Mouse (Mus musculus) CH12.LX (cell line): ENCODE measurements around the gene Tcam1. TPM values are rescaled to one million over a fixed set of nuclear protein-coding genes. Genes with fewer than 3 reads are reported as not detected.

Experiments
- DNase-seq: peaks from one replicate; pipeline ENCODE4 v3.0.0-alpha.2; 2013; ENCODE audit errors: extremely low read depth
- H3K27ac ChIP-seq: 2 replicates; pipeline ENCODE4 v1.5.1; 2012; ENCODE audit warnings: low read depth, mild to moderate bottlenecking, control low read depth, moderate library complexity; ENCODE audit not compliant: insufficient read depth
- H3K27me3 ChIP-seq: replicated peaks from 2 replicates; pipeline ENCODE3; 2012; ENCODE audit warnings: inconsistent platforms
- H3K36me3 ChIP-seq, 2 experiments: replicated peaks in 1 of 2; 2 replicates each; pipeline versions ENCODE3 to v1.6.1; 2012; ENCODE audit warnings: inconsistent platforms in 1 of 2, low read length in 1 of 2, mild to moderate bottlenecking in 1 of 2, mixed read lengths in 1 of 2, moderate library complexity in 1 of 2; ENCODE audit not compliant: control insufficient read depth in 1 of 2, insufficient read depth in 1 of 2
- H3K4me1 ChIP-seq, 2 experiments: 2 replicates each; pipeline ENCODE4 v1.6.1; 2012; ENCODE audit warnings: inconsistent platforms in 1 of 2, moderate library complexity in 1 of 2; ENCODE audit not compliant: insufficient read depth in 2 of 2, control insufficient read depth in 1 of 2
- H3K4me2 ChIP-seq: 2 replicates; pipeline ENCODE4 v1.6.1; 2012; ENCODE audit warnings: low read depth, mild to moderate bottlenecking, control low read depth; ENCODE audit not compliant: poor library complexity, insufficient read depth, severe bottlenecking
- H3K4me3 ChIP-seq, 3 experiments: fragments of 150-350 bp in 1 of 3; sonication (generic) in 1 of 3; replicated peaks in 1 of 3; 2 replicates each; pipeline versions ENCODE3 to v1.5.1; 2011 to 2012; ENCODE audit warnings: low read depth in 2 of 3, low read length in 2 of 3, mild to moderate bottlenecking in 2 of 3, moderate library complexity in 2 of 3, control low read depth in 1 of 3, improper control_type of control experiment in 1 of 3, inconsistent platforms in 1 of 3, mixed read lengths in 1 of 3; ENCODE audit not compliant: poor library complexity in 1 of 3
- H3K79me2 ChIP-seq: replicated peaks from 2 replicates; pipeline ENCODE4 v1.6.1; 2012; ENCODE audit warnings: mild to moderate bottlenecking, moderate library complexity; ENCODE audit not compliant: control insufficient read depth, poor library complexity, insufficient read depth, severe bottlenecking; ENCODE audit errors: extremely low read depth
- H3K9ac ChIP-seq: 2 replicates; pipeline ENCODE4 v1.6.1; 2012; ENCODE audit warnings: low read depth, mild to moderate bottlenecking, control low read depth, moderate library complexity; ENCODE audit not compliant: insufficient read depth
- H3K9me3 ChIP-seq: replicated peaks from 2 replicates; pipeline ENCODE3; 2012; ENCODE audit warnings: low read length, inconsistent platforms, mixed read lengths
- CHD2 ChIP-seq: IDR thresholded peaks from 2 replicates; pipeline ENCODE4 v1.6.1; 2011; ENCODE audit warnings: low read length, improper control_type of control experiment
- CTCF ChIP-seq, 2 experiments: IDR thresholded peaks in 1 of 2; conservative IDR thresholded peaks in 1 of 2; 2 replicates each; pipeline ENCODE4 v1.5.1; 2011 to 2012; ENCODE audit warnings: low read depth in 2 of 2, low read length in 2 of 2, improper control_type of control experiment in 1 of 2, inconsistent platforms in 1 of 2, mild to moderate bottlenecking in 1 of 2, moderate library complexity in 1 of 2
- E2F4 ChIP-seq: IDR thresholded peaks from 2 replicates; pipeline ENCODE4 v1.6.1; 2011; ENCODE audit warnings: low read depth, low read length, improper control_type of control experiment; ENCODE audit not compliant: insufficient replicate concordance
- ETS1 ChIP-seq: conservative IDR thresholded peaks from 2 replicates; pipeline ENCODE4 v1.6.1; 2012; ENCODE audit warnings: low read depth, mild to moderate bottlenecking, inconsistent platforms, low read length, improper control_type of control experiment, moderate library complexity
- GABPA ChIP-seq: IDR thresholded peaks from 2 replicates; pipeline ENCODE4 v1.6.1; 2012; ENCODE audit warnings: low read depth, low read length, improper control_type of control experiment, inconsistent platforms; ENCODE audit not compliant: insufficient replicate concordance
- IRF4 ChIP-seq: IDR thresholded peaks from 2 replicates; pipeline ENCODE4 v1.6.1; 2014; ENCODE audit warnings: low read depth, mild to moderate bottlenecking, inconsistent platforms, low read length, improper control_type of control experiment
- JUND ChIP-seq: conservative IDR thresholded peaks from 2 replicates; pipeline ENCODE4 v1.6.1; 2011; ENCODE audit warnings: low read depth, low read length, improper control_type of control experiment
- KAT2A ChIP-seq: IDR thresholded peaks from 2 replicates; pipeline ENCODE4 v1.6.1; 2012; ENCODE audit warnings: low read length, improper control_type of control experiment, inconsistent platforms; ENCODE audit not compliant: insufficient replicate concordance
- MEF2A ChIP-seq: IDR thresholded peaks from 2 replicates; pipeline ENCODE4 v1.6.1; 2014; ENCODE audit warnings: low read depth, mild to moderate bottlenecking, inconsistent platforms, low read length, improper control_type of control experiment, borderline replicate concordance
- MXI1 ChIP-seq: IDR thresholded peaks from 2 replicates; pipeline ENCODE4 v1.6.1; 2011; ENCODE audit warnings: mild to moderate bottlenecking, low read depth, low read length, improper control_type of control experiment
- NELFE ChIP-seq: IDR thresholded peaks from 2 replicates; pipeline ENCODE4 v1.6.1; 2011; ENCODE audit warnings: low read depth, low read length, improper control_type of control experiment
- NRF1 ChIP-seq: IDR thresholded peaks from 2 replicates; pipeline ENCODE4 v1.6.1; 2014; ENCODE audit warnings: low read depth, mild to moderate bottlenecking, inconsistent platforms, low read length, improper control_type of control experiment, moderate library complexity
- PAX5 ChIP-seq: IDR thresholded peaks from 2 replicates; pipeline ENCODE4 v1.6.1; 2012; ENCODE audit warnings: low read length, inconsistent platforms, mixed read lengths
- POLR2A ChIP-seq: IDR thresholded peaks from 2 replicates; pipeline ENCODE4 v1.6.1; 2011; ENCODE audit warnings: low read depth, mild to moderate bottlenecking, improper control_type of control experiment, low read length
- SIN3A ChIP-seq: IDR thresholded peaks from 2 replicates; pipeline ENCODE4 v1.6.1; 2012; ENCODE audit warnings: low read length, improper control_type of control experiment, inconsistent platforms
- SMC3 ChIP-seq: IDR thresholded peaks from 2 replicates; pipeline ENCODE4 v1.6.1; 2011; ENCODE audit warnings: low read depth, low read length, improper control_type of control experiment
- TCF12 ChIP-seq: IDR thresholded peaks from 2 replicates; pipeline ENCODE4 v1.6.1; 2014; ENCODE audit warnings: low read depth, mild to moderate bottlenecking, inconsistent platforms, low read length, improper control_type of control experiment
- UBTF ChIP-seq: IDR thresholded peaks from 2 replicates; pipeline ENCODE4 v1.6.1; 2012; ENCODE audit warnings: low read depth, mild to moderate bottlenecking, inconsistent platforms, low read length, improper control_type of control experiment, moderate library complexity
- USF1 ChIP-seq: IDR thresholded peaks from 2 replicates; pipeline ENCODE4 v1.6.1; 2014; ENCODE audit warnings: low read depth, mild to moderate bottlenecking, inconsistent platforms, low read length, improper control_type of control experiment
- USF2 ChIP-seq: conservative IDR thresholded peaks from 2 replicates; pipeline ENCODE4 v1.6.1; 2011; ENCODE audit warnings: low read depth, low read length, improper control_type of control experiment
- ZC3H11A ChIP-seq: IDR thresholded peaks from 2 replicates; pipeline ENCODE4 v1.6.1; 2012; ENCODE audit warnings: low read depth, mild to moderate bottlenecking, inconsistent platforms, low read length, improper control_type of control experiment
- ZKSCAN1 ChIP-seq: IDR thresholded peaks from 2 replicates; pipeline ENCODE4 v1.6.1; 2012; ENCODE audit warnings: low read depth, inconsistent platforms, low read length, improper control_type of control experiment, borderline replicate concordance
- ZNF384 ChIP-seq: IDR thresholded peaks from 2 replicates; pipeline ENCODE4 v1.6.1; 2012; ENCODE audit warnings: low read depth, low read length, improper control_type of control experiment, inconsistent platforms
- dilution Hi-C: fragments of 300-500 bp; cut with MboI; formaldehyde crosslinking; loops from 2 replicates; pipeline ENCODE4 v1.14.3; 2020; ENCODE audit warnings: low sequenced_read_pairs; ENCODE audit not compliant: extremely low pct_unique_long_range_greater_than_20kb, extremely low pct_ligation_motif_present
- in situ Hi-C: fragments of 300-500 bp; cut with MboI; formaldehyde crosslinking; loops from 3 replicates; pipeline ENCODE4 v1.14.3; 2019; ENCODE audit warnings: low sequenced_read_pairs, low pct_ligation_motif_present, low pct_unique_long_range_greater_than_20kb, mixed read lengths
- polyA plus RNA-seq: library from polyadenylated mRNA; unstranded; fragments of >175 nt; gene quantifications from 2 replicates; pipeline ENCODE4 v1.2.1, GENCODE M21; 2012; ENCODE audit warnings: low read depth; ENCODE audit not compliant: insufficient read length
- total RNA-seq, 2 experiments: library from RNA; depleted of rRNA; stranded (reverse); fragments of 300-350 nt in 1 of 2; fragments of >200 nt in 1 of 2; gene quantifications; 2 replicates each; pipeline ENCODE4 v1.2.3; 2012 to 2014

Gene Tcam1
- total and polyA plus RNA-seq, 3 experiments: 0.82 to 5.9 (median 0.99) TPM

DNA sequence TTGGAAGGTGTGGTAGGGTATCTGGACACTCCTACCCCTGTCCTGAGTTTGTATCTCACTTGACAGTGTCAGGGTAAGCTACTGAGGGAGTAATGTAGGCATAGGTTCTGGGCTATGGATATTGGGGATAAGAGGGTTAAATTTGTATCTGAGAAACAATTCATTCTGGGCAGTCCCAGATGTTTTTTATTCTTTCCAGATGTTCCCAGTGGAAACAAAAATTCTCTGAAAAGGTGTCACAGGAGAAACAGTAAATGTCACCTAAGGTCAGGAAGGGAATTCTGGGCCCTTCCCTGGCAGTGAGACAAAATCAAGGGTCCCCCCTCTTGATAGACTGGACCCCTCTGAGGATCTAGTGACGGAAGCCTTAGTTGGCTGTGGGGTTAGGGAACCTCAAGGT, 39.9 kb downstream of the Tcam1 start:
- in situ Hi-C loops (loop anchor here (25.0 kb wide), 1 partner anchor 446 kb away; the partner anchor contains the start of genes Milr1 and Pecam1), dilution Hi-C loops (no loop called here)
- Histone ChIP-seq H3K36me3 (peaks cover 21 to 22% of the 10 kb centered on the region in 2 experiments), H3K27me3 (no peaks in the 10 kb centered on the region), H3K9me3 (no peaks in the 10 kb centered on the region), H3K4me1 (peaks cover 39 to 73% of the 10 kb centered on the region in 2 experiments), H3K9ac (no peak overlapping the region), H3K27ac (no peak overlapping the region), H3K4me3 (no peak overlapping the region), H3K4me2 (no peak overlapping the region), H3K79me2 (peaks cover 29% of the 10 kb centered on the region)
- TF ChIP-seq USF1: no peak
- TF ChIP-seq POLR2A: no peak
- no peak for TF ChIP-seq GABPA
- no peak for TF ChIP-seq MXI1
- no peak for TF ChIP-seq ZKSCAN1
- no peak for TF ChIP-seq E2F4
- TF ChIP-seq SIN3A: no peak
- TF ChIP-seq ETS1: no peak
- no peak for TF ChIP-seq TCF12
- TF ChIP-seq ZC3H11A: no peak
- no peak for TF ChIP-seq NRF1
- no peak for TF ChIP-seq JUND
- no peak for TF ChIP-seq MEF2A
- no peak for TF ChIP-seq USF2
- TF ChIP-seq IRF4: no peak
- TF ChIP-seq CTCF (conservative IDR thresholded peaks at IDR 0.05 in 1 of 2, IDR thresholded peaks at IDR 0.05 in 1 of 2; ENCODE audit: low read depth in 2 of 2, low read length in 2 of 2): no peak
- no peak for TF ChIP-seq SMC3
- no peak for TF ChIP-seq CHD2
- no peak for TF ChIP-seq UBTF
- no peak for DNase-seq

DNA sequence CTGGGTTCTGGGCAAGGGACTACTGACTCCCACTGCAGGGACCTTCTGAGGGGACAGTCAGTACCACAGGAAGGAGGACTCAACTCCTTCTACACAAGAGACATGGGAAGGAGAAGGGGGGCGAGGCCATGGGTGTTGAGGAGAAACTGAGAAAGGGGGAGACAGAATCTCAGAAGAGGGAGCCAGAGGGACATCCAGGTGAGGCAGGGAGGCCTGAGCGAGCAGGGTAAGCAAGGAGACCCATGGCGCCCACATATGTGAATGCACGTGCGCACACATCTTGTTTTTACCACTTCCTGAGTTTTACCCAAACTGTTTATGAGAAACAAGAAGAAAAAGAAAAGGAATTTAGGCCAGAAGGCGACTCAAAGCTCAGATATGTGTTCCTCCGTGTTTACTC, 41.3 kb downstream of the Tcam1 start:
- Histone ChIP-seq H3K27ac (no peak overlapping the region), H3K27me3 (no peaks in the 10 kb centered on the region)
- in situ Hi-C loops: loop anchor here (25.0 kb wide), 1 partner anchor 444 kb away; the partner anchor contains the start of genes Milr1 and Pecam1

More for the DNA sequence above, 41.3 kb downstream of the Tcam1 start:
- Histone ChIP-seq H3K4me3 (no peak overlapping the region), H3K36me3 (peaks cover 11 to 14% of the 10 kb centered on the region in 2 experiments), H3K9ac (no peak overlapping the region), H3K4me2 (no peak overlapping the region), H3K4me1 (peaks cover 25 to 64% of the 10 kb centered on the region in 2 experiments), H3K79me2 (peaks cover 15% of the 10 kb centered on the region), H3K9me3 (no peaks in the 10 kb centered on the region)
- no peak for DNase-seq
- dilution Hi-C loops: no loop called here
- no peak for TF ChIP-seq USF1
- no peak for TF ChIP-seq CTCF (conservative IDR thresholded peaks at IDR 0.05 in 1 of 2, IDR thresholded peaks at IDR 0.05 in 1 of 2; ENCODE audit: low read depth in 2 of 2, low read length in 2 of 2)
- no peak for TF ChIP-seq PAX5
- no peak for TF ChIP-seq E2F4
- TF ChIP-seq NELFE: no peak
- TF ChIP-seq KAT2A: no peak
- TF ChIP-seq ZNF384: no peak
